ENCODE assay signal across 20 mouse cellular contexts in genomic region chr9:117753466-117753865, GRCm38 (mm10).
"Had no signal": no experiment of that assay in that cellular context is flagged by ENCODE, and none has a peak within 500 bp of the region (broad histone marks: within the 10 kb centered on the region; RNA-seq: fewer than 3 reads in every experiment).

No protein-coding gene starts in this region.

- H3K9me3 ChIP-seq: kidney, embryonic 15.5 days; liver, embryonic 15.5 days; midbrain, embryonic 12.5 days; midbrain, embryonic 15.5 days; neural tube, embryonic 13.5 days had no signal

- H3K27ac ChIP-seq: kidney, embryonic 15.5 days; left cerebral cortex, adult 2 months; limb, embryonic 12.5 days; liver, embryonic 12.5 days; liver, embryonic 15.5 days; macrophage; midbrain, embryonic 12.5 days; midbrain, embryonic 15.5 days; neural tube, embryonic 13.5 days had no signal

- H3K4me1 ChIP-seq: kidney, embryonic 15.5 days; liver, embryonic 12.5 days; liver, embryonic 15.5 days; midbrain, embryonic 12.5 days; midbrain, embryonic 15.5 days; neural tube, embryonic 13.5 days had no signal

- H3K9ac ChIP-seq: kidney, embryonic 15.5 days; limb, embryonic 12.5 days; liver, embryonic 12.5 days; liver, embryonic 15.5 days; lung, embryonic 14.5 days; midbrain, embryonic 12.5 days; midbrain, embryonic 15.5 days; neural tube, embryonic 13.5 days had no signal

- H3K4me3 ChIP-seq: kidney, embryonic 15.5 days; left cerebral cortex, adult 2 months; limb, embryonic 12.5 days; liver, embryonic 12.5 days; liver, embryonic 15.5 days; midbrain, embryonic 12.5 days; midbrain, embryonic 15.5 days; neural tube, embryonic 13.5 days had no signal

- DNase-seq: kidney, adult 8-10 months; kidney, postnatal 10 days; kidney, postnatal 36 days; layer of hippocampus, postnatal 36 days; liver; lung, embryonic 14.5 days; retina, postnatal 1 day; right cerebral cortex, postnatal 25 days; thymus, adult 18-20 months; thymus, postnatal 36 days had no signal

- ATAC-seq: liver, embryonic 12.5 days; lung, postnatal 0 days; midbrain, embryonic 15.5 days had no signal

- H3K36me3 ChIP-seq: kidney, embryonic 15.5 days; limb, embryonic 12.5 days; liver, embryonic 12.5 days; liver, embryonic 15.5 days; midbrain, embryonic 12.5 days; midbrain, embryonic 15.5 days; neural tube, embryonic 13.5 days had no signal

- H3K4me2 ChIP-seq: kidney, embryonic 15.5 days; limb, embryonic 12.5 days; liver, embryonic 12.5 days; liver, embryonic 15.5 days; lung, embryonic 14.5 days; midbrain, embryonic 12.5 days; midbrain, embryonic 15.5 days; neural tube, embryonic 13.5 days had no signal

- H3K27me3 ChIP-seq: kidney, embryonic 15.5 days; limb, embryonic 12.5 days; liver, embryonic 12.5 days; liver, embryonic 15.5 days; midbrain, embryonic 12.5 days; midbrain, embryonic 15.5 days; neural tube, embryonic 13.5 days had no signal
